Mouse (Mus musculus): ENCODE data around the gene Chchd3. TPM values are rescaled to one million over a fixed set of nuclear protein-coding genes. Genes with fewer than 3 reads are reported as not detected.

Chchd3 gene
- total and polyA plus RNA-seq, 3 experiments = 205 to 243 TPM; not detected in 1

DNA sequence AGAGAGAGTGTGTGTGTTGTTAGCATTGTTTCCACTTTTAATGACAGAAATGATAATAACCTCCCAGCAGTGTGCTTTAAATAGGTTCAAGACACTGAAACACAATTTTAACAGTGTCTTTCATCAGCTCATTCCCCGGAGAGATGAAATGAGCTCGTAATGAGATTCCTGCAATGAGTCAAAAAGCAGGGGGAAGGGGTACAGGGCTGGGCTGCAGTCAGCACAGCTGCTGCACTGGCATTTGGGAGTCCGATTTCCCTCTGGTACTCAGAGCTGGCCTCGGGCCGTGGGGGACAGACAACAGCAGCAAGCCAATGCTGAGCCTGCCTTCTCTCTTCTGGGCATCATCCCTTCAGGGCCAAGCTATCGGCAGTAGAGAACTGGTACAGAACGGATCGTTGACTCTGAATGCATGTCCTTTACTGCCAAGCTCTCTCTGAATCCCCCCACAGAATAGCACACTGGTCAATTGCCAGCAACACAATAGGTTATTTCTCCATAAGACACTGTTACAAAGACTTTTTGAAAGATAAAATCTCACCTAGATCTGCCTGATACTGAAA, 34.7 kb upstream of the Chchd3 start:
- no peak overlapping the region for H3K4me3 ChIP-seq (ENCODE audit: control insufficient read depth in 1 of 2, insufficient read depth in 1 of 2, low read depth in 2 of 2, low read length in 2 of 2)
- H3K9ac ChIP-seq (ENCODE audit: control insufficient read depth, low read depth, low read length, poor library complexity, severe bottlenecking) = no peak overlapping the region
- TF ChIP-seq ELF1 (IDR thresholded peaks at IDR 0.05; ENCODE audit: low read depth, low read length) (no peak), E2F4 (IDR thresholded peaks at IDR 0.05; ENCODE audit: borderline replicate concordance, low read depth, low read length) (no peak), CHD2 (IDR thresholded peaks at IDR 0.05; ENCODE audit: low read length) (no peak), MAX (IDR thresholded peaks at IDR 0.05; ENCODE audit: low read length) (no peak), USF1 (IDR thresholded peaks at IDR 0.05; ENCODE audit: low read depth, low read length) (no peak), MYC (IDR thresholded peaks at IDR 0.05; ENCODE audit: low read depth, low read length) (no peak), ZNF384 (IDR thresholded peaks at IDR 0.05; ENCODE audit: low read depth, low read length) (no peak), ZKSCAN1 (IDR thresholded peaks at IDR 0.05; ENCODE audit: low read depth, low read length) (no peak), SMC3 (IDR thresholded peaks at IDR 0.05; ENCODE audit: low read depth, low read length) (no peak), TCF12 (IDR thresholded peaks at IDR 0.05; ENCODE audit: low read depth, low read length) (no peak), GABPA (IDR thresholded peaks at IDR 0.05; ENCODE audit: low read depth, low read length) (no peak), ZC3H11A (IDR thresholded peaks at IDR 0.05; ENCODE audit: low read depth, low read length) (no peak), POLR2AphosphoS2 (IDR thresholded peaks at IDR 0.05; ENCODE audit: low read length) (no peak), TAL1 (IDR thresholded peaks at IDR 0.05; ENCODE audit: low read length) (no peak), USF2 (IDR thresholded peaks at IDR 0.05; ENCODE audit: borderline replicate concordance in 1 of 2, insufficient read depth in 1 of 2, low read depth in 1 of 2, low read length in 2 of 2) (no peak), NELFE (IDR thresholded peaks at IDR 0.05; ENCODE audit: low read depth, low read length) (no peak)
- no peak overlapping the region for H3K27ac ChIP-seq (ENCODE audit: control insufficient read depth, low read depth, low read length)
- no peaks in the 10 kb centered on the region; a peak in 1 of 4 replicates for H3K27me3 ChIP-seq (ENCODE audit: control insufficient read depth in 1 of 2, insufficient read depth in 2 of 2, low read length in 2 of 2)
- no peaks in the 10 kb centered on the region for H3K79me2 ChIP-seq (ENCODE audit: control insufficient read depth, insufficient read depth, low read length, poor library complexity)
- H3K9me3 ChIP-seq (replicated peaks; ENCODE audit: insufficient read depth, low read length) = no peaks in the 10 kb centered on the region
- H3K4me1 ChIP-seq (ENCODE audit: control insufficient read depth in 1 of 2, insufficient read depth in 2 of 2, low read length in 2 of 2) = no peaks in the 10 kb centered on the region
- DNase-seq (ENCODE audit: low read depth, low spot score) = no peak
- H3K36me3 ChIP-seq (ENCODE audit: control insufficient read depth in 1 of 2, insufficient read depth in 2 of 2, low read length in 2 of 2) = no peaks in the 10 kb centered on the region

DNA sequence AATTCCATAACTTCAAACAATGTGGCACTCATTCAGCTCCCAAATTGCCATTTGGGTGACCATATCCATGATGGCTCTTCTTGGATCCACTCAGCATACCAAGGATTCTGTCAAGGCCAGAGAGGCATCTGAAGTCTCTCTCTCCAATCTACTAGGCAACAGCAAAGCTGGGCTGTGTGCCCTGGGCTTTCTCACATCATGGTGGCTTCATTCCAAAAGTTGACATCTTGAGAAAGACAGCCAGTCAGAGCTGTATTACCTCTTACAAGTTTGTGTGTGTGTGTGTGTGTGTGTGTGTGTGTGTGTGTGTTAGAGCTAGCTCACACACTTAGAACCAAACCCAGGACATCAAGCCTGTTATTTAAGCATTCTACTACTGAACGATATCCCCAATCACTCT, 20.1 kb upstream of the Chchd3 start:
- Histone ChIP-seq H3K9ac (ENCODE audit: control insufficient read depth, low read depth, low read length, poor library complexity, severe bottlenecking) (no peak overlapping the region), H3K9me3 (replicated peaks; ENCODE audit: insufficient read depth, low read length) (no peaks in the 10 kb centered on the region), H3K27ac (ENCODE audit: control insufficient read depth, low read depth, low read length) (no peak overlapping the region), H3K27me3 (ENCODE audit: control insufficient read depth in 1 of 2, insufficient read depth in 2 of 2, low read length in 2 of 2) (no peaks in the 10 kb centered on the region), H3K79me2 (ENCODE audit: control insufficient read depth, insufficient read depth, low read length, poor library complexity) (no peaks in the 10 kb centered on the region), H3K36me3 (ENCODE audit: control insufficient read depth in 1 of 2, insufficient read depth in 2 of 2, low read length in 2 of 2) (no peaks in the 10 kb centered on the region), H3K4me3 (ENCODE audit: control insufficient read depth in 1 of 2, insufficient read depth in 1 of 2, low read depth in 2 of 2, low read length in 2 of 2) (no peak overlapping the region), H3K4me1 (ENCODE audit: control insufficient read depth in 1 of 2, insufficient read depth in 2 of 2, low read length in 2 of 2) (no peaks in the 10 kb centered on the region)
- no peak for TF ChIP-seq TAL1 (IDR thresholded peaks at IDR 0.05; ENCODE audit: low read length)
- no peak for TF ChIP-seq UBTF (IDR thresholded peaks at IDR 0.05; ENCODE audit: borderline replicate concordance, insufficient read depth, low read depth, low read length)
- TF ChIP-seq HCFC1 (IDR thresholded peaks at IDR 0.05; ENCODE audit: low read depth, low read length) = no peak
- TF ChIP-seq MXI1 (IDR thresholded peaks at IDR 0.05; ENCODE audit: low read depth, low read length) = no peak
- no peak for TF ChIP-seq USF1 (IDR thresholded peaks at IDR 0.05; ENCODE audit: low read depth, low read length)
- no peak for DNase-seq (ENCODE audit: low read depth, low spot score)
